Mouse (Mus musculus): ENCODE data around the gene Il1rn. TPM values are rescaled to one million over a fixed set of nuclear protein-coding genes. Genes with fewer than 3 reads are reported as not detected.

Il1rn gene
- polyA plus RNA-seq, 1 experiment: 14.0 TPM

- Histone ChIP-seq H3K4me1 (ENCODE audit: control insufficient read depth, insufficient read depth, low read length) (no peaks in the 10 kb centered on the region), H3K4me3 (replicated peaks; ENCODE audit: extremely low read depth, low read depth, low read length) (no peak overlapping the region)
- no peak for TF ChIP-seq POLR2A (IDR thresholded peaks at IDR 0.05; ENCODE audit: borderline replicate concordance, extremely low read depth, low read depth, low read length)
- no peak for TF ChIP-seq CTCF (IDR thresholded peaks at IDR 0.05; ENCODE audit: insufficient read depth, low read length)
- WGBS: 62% methylated on average over 8 of the region's 8 CpGs
- DNase-seq: no peak
Measured at GRCm38 (mm10) chr2:24345056-24345455, 8.4 kb downstream of the Il1rn start.

DNA sequence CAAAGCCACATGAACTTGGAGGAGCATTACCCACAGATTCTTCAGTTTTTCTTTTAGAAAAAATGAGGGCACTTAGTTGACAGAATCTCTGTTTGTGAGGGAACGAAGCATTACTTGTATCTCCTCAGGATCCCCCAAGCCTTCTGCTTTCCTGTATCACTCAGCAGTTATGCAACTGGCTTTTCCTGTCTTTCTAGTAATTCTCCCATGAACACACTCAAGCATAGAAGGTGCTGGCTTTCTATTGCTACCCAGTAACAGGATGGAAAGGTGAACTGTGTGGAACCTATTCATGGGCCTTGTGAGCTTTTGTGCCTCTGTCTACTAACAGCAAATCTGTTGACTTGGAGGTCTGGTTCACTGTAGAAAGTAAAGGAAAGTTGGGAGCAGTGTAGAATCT is 11.3 kb downstream of the Il1rn start:
- WGBS: 74% methylated on average over 1 of the region's 1 CpGs
- Histone ChIP-seq H3K4me3 (replicated peaks; ENCODE audit: extremely low read depth, low read depth, low read length) (no peak overlapping the region), H3K4me1 (ENCODE audit: control insufficient read depth, insufficient read depth, low read length) (no peaks in the 10 kb centered on the region)
- TF ChIP-seq POLR2A (IDR thresholded peaks at IDR 0.05; ENCODE audit: borderline replicate concordance, extremely low read depth, low read depth, low read length): no peak
- TF ChIP-seq CTCF (IDR thresholded peaks at IDR 0.05; ENCODE audit: insufficient read depth, low read length): no peak
- DNase-seq: no peak

- 70% methylated on average over 2 of the region's 2 CpGs for WGBS
- H3K4me3 ChIP-seq (replicated peaks; ENCODE audit: extremely low read depth, low read depth, low read length): no peak overlapping the region
- DNase-seq: no peak
- no peaks in the 10 kb centered on the region for H3K4me1 ChIP-seq (ENCODE audit: control insufficient read depth, insufficient read depth, low read length)
- no peak for TF ChIP-seq POLR2A (IDR thresholded peaks at IDR 0.05; ENCODE audit: borderline replicate concordance, extremely low read depth, low read depth, low read length)
- TF ChIP-seq CTCF (IDR thresholded peaks at IDR 0.05; ENCODE audit: insufficient read depth, low read length): no peak
Measured at GRCm38 (mm10) chr2:24351159-24351558, 14.5 kb downstream of the Il1rn start.

- TF ChIP-seq POLR2A (IDR thresholded peaks at IDR 0.05; ENCODE audit: borderline replicate concordance, extremely low read depth, low read depth, low read length) (no peak), CTCF (IDR thresholded peaks at IDR 0.05; ENCODE audit: insufficient read depth, low read length) (no peak)
- 83% methylated on average over 2 of the region's 2 CpGs for WGBS
- DNase-seq: no peak
- no peaks in the 10 kb centered on the region for H3K4me1 ChIP-seq (ENCODE audit: control insufficient read depth, insufficient read depth, low read length)
- no peak overlapping the region for H3K4me3 ChIP-seq (replicated peaks; ENCODE audit: extremely low read depth, low read depth, low read length)
Measured at GRCm38 (mm10) chr2:24353042-24353441, 16.4 kb downstream of the Il1rn start.

- DNase-seq: no peak
- WGBS: 11% methylated on average over 1 of the region's 1 CpGs
- Histone ChIP-seq H3K4me3 (replicated peaks; ENCODE audit: extremely low read depth, low read depth, low read length) (no peak overlapping the region), H3K4me1 (ENCODE audit: control insufficient read depth, insufficient read depth, low read length) (no peaks in the 10 kb centered on the region)
- TF ChIP-seq POLR2A (IDR thresholded peaks at IDR 0.05; ENCODE audit: borderline replicate concordance, extremely low read depth, low read depth, low read length) (no peak), CTCF (IDR thresholded peaks at IDR 0.05; ENCODE audit: insufficient read depth, low read length) (peak; percentile 26; the same call in 1 of the 2 replicates)
Measured at GRCm38 (mm10) chr2:24357642-24358041, 21.0 kb downstream of the Il1rn start.

DNA sequence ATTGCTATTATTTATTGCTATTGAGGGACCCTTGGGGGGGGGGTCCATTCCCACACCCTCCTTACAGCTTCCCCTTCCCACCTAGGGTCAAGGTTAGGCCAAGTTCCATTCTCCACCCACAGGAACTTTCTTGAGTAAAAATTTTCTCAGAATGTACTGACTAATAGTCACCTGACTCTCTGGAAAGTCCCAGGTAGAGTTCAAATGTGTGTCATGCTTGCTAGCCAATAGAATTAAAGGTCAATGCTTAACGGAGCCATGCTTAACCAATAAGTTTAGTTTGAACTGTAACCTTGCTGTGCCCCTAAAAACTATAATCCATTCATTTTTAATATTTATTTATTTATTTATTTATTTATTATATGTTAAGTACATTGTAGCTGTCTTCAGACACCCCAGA is 22.7 kb downstream of the Il1rn start:
- 67% methylated on average over 1 of the region's 1 CpGs for WGBS
- TF ChIP-seq CTCF (IDR thresholded peaks at IDR 0.05; ENCODE audit: insufficient read depth, low read length) (no peak), POLR2A (IDR thresholded peaks at IDR 0.05; ENCODE audit: borderline replicate concordance, extremely low read depth, low read depth, low read length) (no peak)

DNA sequence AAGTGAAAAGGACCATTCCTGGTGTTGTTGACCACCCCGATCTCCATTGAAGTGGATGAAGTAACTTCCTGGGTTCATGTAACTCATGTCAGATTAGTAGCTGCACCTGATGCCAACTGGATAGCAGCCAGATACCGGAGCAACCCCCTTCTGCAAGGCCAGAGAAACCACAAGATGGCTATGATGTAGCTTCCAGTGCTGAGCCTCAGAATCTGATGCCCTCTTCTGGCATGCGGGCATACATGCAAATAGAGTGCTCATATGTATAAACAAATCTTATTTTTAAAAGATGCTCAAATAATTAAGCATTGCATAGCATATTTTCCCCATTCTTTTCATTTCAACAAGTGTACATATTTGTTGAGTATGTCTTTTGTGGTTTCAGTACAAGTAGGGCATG is 27.2 kb downstream of the Il1rn start:
- 37% methylated on average over 3 of the region's 3 CpGs for WGBS
- no peak overlapping the region for H3K4me3 ChIP-seq (replicated peaks; ENCODE audit: extremely low read depth, low read depth, low read length)
- no peak for DNase-seq
- TF ChIP-seq POLR2A (IDR thresholded peaks at IDR 0.05; ENCODE audit: borderline replicate concordance, extremely low read depth, low read depth, low read length): no peak
- TF ChIP-seq CTCF (IDR thresholded peaks at IDR 0.05; ENCODE audit: insufficient read depth, low read length): no peak
- peaks cover 2% of the 10 kb centered on the region; the same call in 1 of the 2 replicates for H3K4me1 ChIP-seq (ENCODE audit: control insufficient read depth, insufficient read depth, low read length)

More for the DNA sequence above, 22.7 kb downstream of the Il1rn start:
- Histone ChIP-seq H3K4me3 (replicated peaks; ENCODE audit: extremely low read depth, low read depth, low read length) (no peak overlapping the region), H3K4me1 (ENCODE audit: control insufficient read depth, insufficient read depth, low read length) (no peaks in the 10 kb centered on the region)
- DNase-seq: no peak

GRCm38 (mm10) chr2:24366214-24366975 is 29.7 kb downstream of the Il1rn start:
- Histone ChIP-seq H3K4me3 (replicated peaks; ENCODE audit: extremely low read depth, low read depth, low read length) (no peak overlapping the region), H3K4me1 (ENCODE audit: control insufficient read depth, insufficient read depth, low read length) (peaks cover 2% of the 10 kb centered on the region; the same call in 1 of the 2 replicates)
- 59% methylated on average over 12 of the region's 12 CpGs for WGBS
- TF ChIP-seq CTCF (IDR thresholded peaks at IDR 0.05; ENCODE audit: insufficient read depth, low read length) (no peak), POLR2A (IDR thresholded peaks at IDR 0.05; ENCODE audit: borderline replicate concordance, extremely low read depth, low read depth, low read length) (no peak)
- DNase-seq: no peak

DNA sequence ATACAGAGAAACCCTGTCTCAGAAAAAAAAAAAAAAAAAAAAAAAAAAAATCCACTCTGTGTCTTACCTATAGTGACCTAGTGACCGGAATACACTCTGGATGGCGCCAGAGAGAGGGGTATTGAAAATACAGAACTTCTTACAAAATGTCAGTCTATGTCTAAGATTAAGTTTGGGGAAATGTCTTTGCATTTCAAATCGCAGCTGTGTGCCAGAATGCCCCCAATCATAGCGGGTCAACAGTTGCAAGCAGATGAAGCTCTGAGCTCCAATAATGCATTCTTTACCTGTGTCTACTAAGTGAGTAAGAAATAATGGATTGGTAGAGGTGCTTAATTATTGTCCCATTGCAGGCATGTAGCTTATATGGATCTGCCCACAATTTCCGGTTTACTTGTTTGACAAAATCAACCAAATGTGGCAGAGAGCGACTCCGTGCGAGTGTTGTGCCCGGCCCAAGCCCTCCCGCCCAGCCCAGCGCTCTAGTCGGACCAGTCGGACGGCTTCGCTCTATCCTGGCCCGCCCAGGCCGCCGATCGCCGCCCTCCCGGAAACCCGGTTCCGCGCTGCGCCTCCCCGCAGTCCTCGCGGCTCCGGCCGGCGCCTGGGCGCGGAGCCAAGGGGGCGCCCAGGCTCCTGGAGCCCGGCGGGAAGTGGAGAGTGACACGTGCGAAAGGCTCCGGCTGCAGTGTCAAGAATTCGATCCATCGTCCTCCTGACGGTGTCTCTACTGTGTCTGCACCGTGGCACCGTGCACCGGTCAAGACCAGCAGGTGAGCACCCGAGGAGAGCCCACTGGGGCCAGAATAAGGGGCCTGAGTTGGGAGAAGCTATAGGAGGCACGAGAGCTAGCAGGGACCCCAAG is 30.6 kb downstream of the Il1rn start, which contains the start of gene Psd4:
Gene Psd4, plus strand, starts transcription at position 551 of the 865 bp plus-strand sequence.
- peaks cover 2% of the 10 kb centered on the region; the same call in 1 of the 2 replicates for H3K4me1 ChIP-seq (ENCODE audit: control insufficient read depth, insufficient read depth, low read length)
- TF ChIP-seq POLR2A (IDR thresholded peaks at IDR 0.05; ENCODE audit: borderline replicate concordance, extremely low read depth, low read depth, low read length) (no peak), CTCF (IDR thresholded peaks at IDR 0.05; ENCODE audit: insufficient read depth, low read length) (no peak)
- peak; percentile 71 for DNase-seq
- 3% methylated on average over 47 of the region's 47 CpGs for WGBS
- peak within 1 kb of the TSS; percentile 58 for H3K4me3 ChIP-seq (replicated peaks; ENCODE audit: extremely low read depth, low read depth, low read length)
